Mouse (Mus musculus) left cerebral cortex, postnatal 36 days (tissue): ENCODE measurements at regions not wholly inside any gene's neighbourhood (a gene's known extent, or its start where the extent isn't known, plus 50 kb on each side); places are given as distances from the start of the nearest gene placed in this dataset.

Source experiments
- DNase-seq, 2 experiments: peaks; one replicate each; pipeline ENCODE4 v3.0.0; 2021 to 2022; ENCODE audit warnings: low spot score in 2 of 2, mixed read lengths in 1 of 2
- intact Hi-C: fragments of 180-260 bp; cut with DNase I; formaldehyde crosslinking; loops from one replicate; pipeline ENCODE4 v1.15.1; 2025

- DNase-seq: no peak
These were observed 238.6 kb upstream of the Mpped2 start for GRCm38 (mm10) chr2:106454310-106454974.

GRCm38 (mm10) chr2:106455039-106455438 is 238.0 kb upstream of the Mpped2 start:
- intact Hi-C loops: no loop called here
- DNase-seq: no peak

More at GRCm38 (mm10) chr2:106454310-106454974, 238.6 kb upstream of the Mpped2 start:
- intact Hi-C loops: no loop called here

GRCm38 (mm10) chr2:106455972-106456371 is 237.1 kb upstream of the Mpped2 start:
- DNase-seq: no peak
- intact Hi-C loops: no loop called here

- DNase-seq: no peak
- intact Hi-C loops: no loop called here
These were observed 235.1 kb upstream of the Mpped2 start for GRCm38 (mm10) chr2:106458003-106458402.

- no peak for DNase-seq
- intact Hi-C loops: no loop called here
These were observed 232.0 kb upstream of the Mpped2 start for GRCm38 (mm10) chr2:106461021-106461420.

- intact Hi-C loops: no loop called here
- no peak for DNase-seq
These were observed 231.6 kb upstream of the Mpped2 start for GRCm38 (mm10) chr2:106461490-106461889.

- intact Hi-C loops: no loop called here
- no peak for DNase-seq
These were observed 231.0 kb upstream of the Mpped2 start for GRCm38 (mm10) chr2:106461973-106462637.

- DNase-seq: no peak
- intact Hi-C loops: no loop called here
These were observed 228.0 kb upstream of the Mpped2 start for GRCm38 (mm10) chr2:106465055-106465454.

GRCm38 (mm10) chr2:106465831-106466230 is 227.2 kb upstream of the Mpped2 start:
- no peak for DNase-seq
- intact Hi-C loops: no loop called here

GRCm38 (mm10) chr2:106469196-106469595 is 223.9 kb upstream of the Mpped2 start:
- intact Hi-C loops: no loop called here
- no peak for DNase-seq

GRCm38 (mm10) chr2:106473458-106473857 is 219.6 kb upstream of the Mpped2 start:
- no peak for DNase-seq
- intact Hi-C loops: no loop called here

GRCm38 (mm10) chr2:106477991-106478390 is 215.1 kb upstream of the Mpped2 start:
- intact Hi-C loops: no loop called here
- DNase-seq: no peak

GRCm38 (mm10) chr2:106487335-106488082 is 205.6 kb upstream of the Mpped2 start:
- no peak for DNase-seq
- intact Hi-C loops: no loop called here

GRCm38 (mm10) chr2:106498735-106499134 is 194.3 kb upstream of the Mpped2 start:
- DNase-seq: no peak
- intact Hi-C loops: no loop called here

GRCm38 (mm10) chr2:106499227-106499928 is 193.7 kb upstream of the Mpped2 start:
- intact Hi-C loops: no loop called here
- no peak for DNase-seq

- intact Hi-C loops: no loop called here
- no peak for DNase-seq
These were observed 188.1 kb upstream of the Mpped2 start for GRCm38 (mm10) chr2:106504933-106505420.

GRCm38 (mm10) chr2:106511889-106512288 is 181.2 kb upstream of the Mpped2 start:
- DNase-seq: peak; percentile 7 to 10
- intact Hi-C loops: loop anchor here (10.0 kb wide), 1 partner anchor 183 kb away; the partner anchor contains the start of gene Mpped2

- intact Hi-C loops: loop anchor here (10.0 kb wide), 1 partner anchor 182 kb away; the partner anchor contains the start of gene Mpped2
- DNase-seq: no peak
These were observed 180.6 kb upstream of the Mpped2 start for GRCm38 (mm10) chr2:106512338-106513024.

GRCm38 (mm10) chr2:106513025-106513386 is 180.1 kb upstream of the Mpped2 start:
- no peak for DNase-seq
- intact Hi-C loops: loop anchor here (10.0 kb wide), 1 partner anchor 182 kb away; the partner anchor contains the start of gene Mpped2
